Mouse (Mus musculus): ENCODE data around the gene Creb5. TPM values are rescaled to one million over a fixed set of nuclear protein-coding genes. Genes with fewer than 3 reads are reported as not detected.

Gene Creb5
- total RNA-seq, 1 experiment from 2014 or later = 6.3 TPM

GRCm38 (mm10) chr6:53501236-53501635 is 214.2 kb downstream of the Creb5 start:
- ATAC-seq (replicated peaks in 1 of 2; ENCODE audit: insufficient read depth in 1 of 2, low FRiP score in 2 of 2, low TSS enrichment in 1 of 2, low read depth in 1 of 2, poor library complexity in 2 of 2, severe bottlenecking in 2 of 2) = no peak

- no peak for ATAC-seq (replicated peaks in 1 of 2; ENCODE audit: insufficient read depth in 1 of 2, low FRiP score in 2 of 2, low TSS enrichment in 1 of 2, low read depth in 1 of 2, poor library complexity in 2 of 2, severe bottlenecking in 2 of 2)
Observed at GRCm38 (mm10) chr6:53506947-53507564, 220.0 kb downstream of the Creb5 start.

GRCm38 (mm10) chr6:53508847-53509494 is 221.9 kb downstream of the Creb5 start:
- ATAC-seq (replicated peaks in 1 of 2; ENCODE audit: insufficient read depth in 1 of 2, low FRiP score in 2 of 2, low TSS enrichment in 1 of 2, low read depth in 1 of 2, poor library complexity in 2 of 2, severe bottlenecking in 2 of 2) = no peak

GRCm38 (mm10) chr6:53510005-53510404 is 222.9 kb downstream of the Creb5 start:
- ATAC-seq (replicated peaks in 1 of 2; ENCODE audit: insufficient read depth in 1 of 2, low FRiP score in 2 of 2, low TSS enrichment in 1 of 2, low read depth in 1 of 2, poor library complexity in 2 of 2, severe bottlenecking in 2 of 2) = no peak

GRCm38 (mm10) chr6:53512226-53512625 is 225.2 kb downstream of the Creb5 start:
- no peak for ATAC-seq (replicated peaks in 1 of 2; ENCODE audit: insufficient read depth in 1 of 2, low FRiP score in 2 of 2, low TSS enrichment in 1 of 2, low read depth in 1 of 2, poor library complexity in 2 of 2, severe bottlenecking in 2 of 2)

GRCm38 (mm10) chr6:53513380-53513779 is 226.3 kb downstream of the Creb5 start:
- no peak for ATAC-seq (replicated peaks in 1 of 2; ENCODE audit: insufficient read depth in 1 of 2, low FRiP score in 2 of 2, low TSS enrichment in 1 of 2, low read depth in 1 of 2, poor library complexity in 2 of 2, severe bottlenecking in 2 of 2)

- no peak for ATAC-seq (replicated peaks in 1 of 2; ENCODE audit: insufficient read depth in 1 of 2, low FRiP score in 2 of 2, low TSS enrichment in 1 of 2, low read depth in 1 of 2, poor library complexity in 2 of 2, severe bottlenecking in 2 of 2)
Observed at GRCm38 (mm10) chr6:53514862-53515261, 227.8 kb downstream of the Creb5 start.

- no peak for ATAC-seq (replicated peaks in 1 of 2; ENCODE audit: insufficient read depth in 1 of 2, low FRiP score in 2 of 2, low TSS enrichment in 1 of 2, low read depth in 1 of 2, poor library complexity in 2 of 2, severe bottlenecking in 2 of 2)
Observed at GRCm38 (mm10) chr6:53515611-53516010, 228.5 kb downstream of the Creb5 start.

- ATAC-seq (replicated peaks in 1 of 2; ENCODE audit: insufficient read depth in 1 of 2, low FRiP score in 2 of 2, low TSS enrichment in 1 of 2, low read depth in 1 of 2, poor library complexity in 2 of 2, severe bottlenecking in 2 of 2) = no peak
Observed at GRCm38 (mm10) chr6:53517371-53517945, 230.4 kb downstream of the Creb5 start.

- ATAC-seq (replicated peaks in 1 of 2; ENCODE audit: insufficient read depth in 1 of 2, low FRiP score in 2 of 2, low TSS enrichment in 1 of 2, low read depth in 1 of 2, poor library complexity in 2 of 2, severe bottlenecking in 2 of 2) = no peak
Observed at GRCm38 (mm10) chr6:53523743-53524497, 236.8 kb downstream of the Creb5 start.

- no peak for ATAC-seq (replicated peaks in 1 of 2; ENCODE audit: insufficient read depth in 1 of 2, low FRiP score in 2 of 2, low TSS enrichment in 1 of 2, low read depth in 1 of 2, poor library complexity in 2 of 2, severe bottlenecking in 2 of 2)
Observed at GRCm38 (mm10) chr6:53526460-53526859, 239.4 kb downstream of the Creb5 start.

GRCm38 (mm10) chr6:53530742-53531141 is 243.7 kb downstream of the Creb5 start:
- ATAC-seq (replicated peaks in 1 of 2; ENCODE audit: insufficient read depth in 1 of 2, low FRiP score in 2 of 2, low TSS enrichment in 1 of 2, low read depth in 1 of 2, poor library complexity in 2 of 2, severe bottlenecking in 2 of 2) = no peak

- no peak for ATAC-seq (replicated peaks in 1 of 2; ENCODE audit: insufficient read depth in 1 of 2, low FRiP score in 2 of 2, low TSS enrichment in 1 of 2, low read depth in 1 of 2, poor library complexity in 2 of 2, severe bottlenecking in 2 of 2)
Observed at GRCm38 (mm10) chr6:53531461-53531860, 244.4 kb downstream of the Creb5 start.

GRCm38 (mm10) chr6:53537530-53537929 is 250.5 kb downstream of the Creb5 start:
- no peak for ATAC-seq (replicated peaks in 1 of 2; ENCODE audit: insufficient read depth in 1 of 2, low FRiP score in 2 of 2, low TSS enrichment in 1 of 2, low read depth in 1 of 2, poor library complexity in 2 of 2, severe bottlenecking in 2 of 2)

- ATAC-seq (replicated peaks in 1 of 2; ENCODE audit: insufficient read depth in 1 of 2, low FRiP score in 2 of 2, low TSS enrichment in 1 of 2, low read depth in 1 of 2, poor library complexity in 2 of 2, severe bottlenecking in 2 of 2) = no peak
Observed at GRCm38 (mm10) chr6:53541798-53542197, 254.7 kb downstream of the Creb5 start.

GRCm38 (mm10) chr6:53545483-53545900 is 258.4 kb downstream of the Creb5 start:
- no peak for ATAC-seq (replicated peaks in 1 of 2; ENCODE audit: insufficient read depth in 1 of 2, low FRiP score in 2 of 2, low TSS enrichment in 1 of 2, low read depth in 1 of 2, poor library complexity in 2 of 2, severe bottlenecking in 2 of 2)

- no peak for ATAC-seq (replicated peaks in 1 of 2; ENCODE audit: insufficient read depth in 1 of 2, low FRiP score in 2 of 2, low TSS enrichment in 1 of 2, low read depth in 1 of 2, poor library complexity in 2 of 2, severe bottlenecking in 2 of 2)
Observed at GRCm38 (mm10) chr6:53545989-53546388, 258.9 kb downstream of the Creb5 start.

GRCm38 (mm10) chr6:53548236-53548635 is 261.2 kb downstream of the Creb5 start:
- no peak for ATAC-seq (replicated peaks in 1 of 2; ENCODE audit: insufficient read depth in 1 of 2, low FRiP score in 2 of 2, low TSS enrichment in 1 of 2, low read depth in 1 of 2, poor library complexity in 2 of 2, severe bottlenecking in 2 of 2)

All from hematopoietic stem cell, adult 5-6 weeks (primary cell).